Mouse (Mus musculus) embryonic facial prominence, embryonic 13.5 days (tissue): ENCODE results near the gene Pax5. TPM values are rescaled to one million over a fixed set of nuclear protein-coding genes. Genes with fewer than 3 reads are reported as not detected.

Experiments used
- ATAC-seq: fragments of 200-750 bp; cut with Nextera tagmentation; 2 replicates; pipeline ENCODE4 v1.8.0; 2017; ENCODE audit warnings: low read depth; ENCODE audit not compliant: insufficient number of reproducible peaks, insufficient read depth, low FRiP score, low TSS enrichment
- H3K27ac ChIP-seq: fragments of 300-500 bp; sonication (generic); 2 replicates; pipeline ENCODE4 v1.5.1; 2015; ENCODE audit warnings: moderate library complexity, mild to moderate bottlenecking, inconsistent platforms
- H3K27me3 ChIP-seq: fragments of 300-500 bp; sonication (generic); 2 replicates; pipeline ENCODE4 v1.6.1; 2015; ENCODE audit warnings: mild to moderate bottlenecking, inconsistent platforms
- H3K36me3 ChIP-seq: fragments of 300-500 bp; sonication (generic); 2 replicates; pipeline ENCODE4 v1.6.1; 2015; ENCODE audit warnings: mild to moderate bottlenecking, inconsistent platforms
- H3K4me1 ChIP-seq: fragments of 300-500 bp; sonication (generic); 2 replicates; pipeline ENCODE4 v1.6.1; 2015; ENCODE audit warnings: inconsistent platforms
- H3K4me2 ChIP-seq: fragments of 300-500 bp; sonication (generic); 2 replicates; pipeline ENCODE4 v1.6.1; 2015; ENCODE audit warnings: moderate library complexity, mild to moderate bottlenecking, inconsistent platforms
- H3K4me3 ChIP-seq: fragments of 300-500 bp; sonication (generic); 2 replicates; pipeline ENCODE4 v1.5.1; 2015; ENCODE audit warnings: mild to moderate bottlenecking, inconsistent platforms
- H3K9ac ChIP-seq: fragments of 300-500 bp; sonication (generic); 2 replicates; pipeline ENCODE4 v1.6.1; 2015; ENCODE audit warnings: mild to moderate bottlenecking, inconsistent platforms
- H3K9me3 ChIP-seq: fragments of 300-500 bp; sonication (generic); 2 replicates; pipeline ENCODE4 v1.6.1; 2016; ENCODE audit warnings: inconsistent platforms
- WGBS: fragments of 180-500 bp; shearing (Covaris S2); methylation state at CpG from one replicate; pipeline ENCODE4 v1.1.7; 2015; ENCODE audit warnings: mixed read lengths; 5-methylcytosine and 5-hydroxymethylcytosine counted together
- polyA plus RNA-seq: library from polyadenylated mRNA; unstranded; fragments of >200 nt; fragmentation: Nextera tagmentation; extraction: Ambion mirVana; gene quantifications from 2 replicates; pipeline ENCODE4 v1.2.1, GENCODE M21; 2015

Gene Pax5
- polyA plus RNA-seq, 1 experiment from 2014 or later = not detected

GRCm38 (mm10) chr4:44703686-44704368 lies 6.5 kb downstream of the Pax5 start:
- Histone ChIP-seq H3K27me3 (peaks cover 98% of the 10 kb centered on the region), H3K4me1 (peaks cover 26% of the 10 kb centered on the region), H3K36me3 (no peaks in the 10 kb centered on the region), H3K27ac (no peak overlapping the region), H3K4me2 (peak overlapping the region; percentile 78), H3K4me3 (peak overlapping the region; percentile 45), H3K9me3 (no peaks in the 10 kb centered on the region), H3K9ac (no peak overlapping the region)
- WGBS = under 1% methylated on average over 66 of the region's 66 CpGs
- no peak for ATAC-seq

GRCm38 (mm10) chr4:44702891-44703685 lies 7.2 kb downstream of the Pax5 start:
- no peak for ATAC-seq
- Histone ChIP-seq H3K4me3 (peak overlapping the region; percentile 45), H3K4me2 (peak overlapping the region; percentile 78), H3K27me3 (peaks cover 98% of the 10 kb centered on the region), H3K9me3 (no peaks in the 10 kb centered on the region), H3K4me1 (peaks cover 26% of the 10 kb centered on the region), H3K27ac (no peak overlapping the region), H3K9ac (no peak overlapping the region), H3K36me3 (no peaks in the 10 kb centered on the region)
- WGBS = under 1% methylated on average over 52 of the region's 58 CpGs

- H3K4me3 ChIP-seq = no peak overlapping the region
- ATAC-seq = no peak
- no peak overlapping the region for H3K9ac ChIP-seq
- H3K27me3 ChIP-seq = peaks cover 98% of the 10 kb centered on the region
- no peak overlapping the region for H3K4me2 ChIP-seq
- WGBS = under 1% methylated on average over 25 of the region's 25 CpGs
- H3K9me3 ChIP-seq = no peaks in the 10 kb centered on the region
- no peak overlapping the region for H3K27ac ChIP-seq
- peaks cover 26% of the 10 kb centered on the region for H3K4me1 ChIP-seq
- no peaks in the 10 kb centered on the region for H3K36me3 ChIP-seq
Observed at GRCm38 (mm10) chr4:44702011-44702527, 8.2 kb downstream of the Pax5 start.

DNA sequence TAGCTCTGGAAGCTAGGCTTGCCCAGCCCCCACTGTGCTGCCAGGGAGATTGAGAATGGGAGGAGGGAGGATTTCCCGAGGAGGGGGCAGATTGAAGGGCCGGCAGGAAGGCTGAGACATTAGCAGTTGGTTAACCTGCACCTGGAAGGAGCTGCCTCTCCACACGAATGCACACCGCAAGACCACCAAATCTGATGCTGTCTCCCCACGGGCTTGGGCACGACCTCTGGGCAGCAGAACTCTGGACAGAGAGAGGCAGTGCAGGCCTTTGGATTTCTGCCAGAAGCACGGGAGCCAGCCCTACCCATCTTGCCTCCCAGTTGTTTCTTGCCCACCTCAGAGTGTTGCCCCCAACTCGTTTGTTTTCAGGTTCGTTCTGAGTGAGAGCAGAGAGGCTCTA lies 8.8 kb downstream of the Pax5 start:
- no peak for ATAC-seq
- no peak overlapping the region; the same call in 1 of the 2 replicates for H3K4me3 ChIP-seq

DNA sequence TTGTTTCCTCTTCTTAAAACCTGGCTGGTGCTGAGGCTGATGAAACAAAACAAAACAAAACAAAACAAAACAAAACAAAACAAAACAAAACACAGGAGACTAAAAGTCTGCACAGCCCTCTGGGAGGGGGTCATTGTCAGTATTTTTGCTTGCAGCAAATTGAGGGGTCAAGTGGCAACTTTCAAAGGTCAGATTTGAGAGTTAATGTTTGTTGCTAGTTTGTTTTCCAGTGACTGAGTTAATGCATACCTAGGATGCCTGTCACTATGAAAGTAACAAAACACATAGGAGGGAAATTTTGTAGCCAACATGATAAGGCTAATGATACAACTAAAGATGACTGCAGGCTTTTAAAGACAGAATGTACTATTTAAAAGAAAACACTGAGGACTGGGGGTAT lies 13.6 kb downstream of the Pax5 start:
- Histone ChIP-seq H3K27ac (no peak overlapping the region), H3K4me3 (no peak overlapping the region), H3K27me3 (peaks cover 78% of the 10 kb centered on the region), H3K4me2 (no peak overlapping the region), H3K9me3 (no peaks in the 10 kb centered on the region), H3K9ac (no peak overlapping the region), H3K4me1 (peaks cover 2% of the 10 kb centered on the region; the same call in 1 of the 2 replicates), H3K36me3 (no peaks in the 10 kb centered on the region)
- no peak for ATAC-seq

More for the DNA sequence above, 8.8 kb downstream of the Pax5 start:
- H3K9me3 ChIP-seq = no peaks in the 10 kb centered on the region
- H3K4me2 ChIP-seq = no peak overlapping the region
- no peak overlapping the region for H3K27ac ChIP-seq
- no peak overlapping the region for H3K9ac ChIP-seq
- WGBS = 0% methylated on average over 9 of the region's 9 CpGs
- H3K4me1 ChIP-seq = peaks cover 26% of the 10 kb centered on the region
- H3K36me3 ChIP-seq = no peaks in the 10 kb centered on the region
- peaks cover 98% of the 10 kb centered on the region for H3K27me3 ChIP-seq

GRCm38 (mm10) chr4:44694369-44694768 lies 15.9 kb downstream of the Pax5 start:
- 65% methylated on average over 15 of the region's 15 CpGs for WGBS
- H3K4me3 ChIP-seq = no peak overlapping the region
- no peak overlapping the region for H3K9ac ChIP-seq
- no peak overlapping the region for H3K4me2 ChIP-seq
- no peaks in the 10 kb centered on the region for H3K4me1 ChIP-seq
- H3K27me3 ChIP-seq = peaks cover 65% of the 10 kb centered on the region
- H3K36me3 ChIP-seq = no peaks in the 10 kb centered on the region
- no peak for ATAC-seq
- H3K9me3 ChIP-seq = no peaks in the 10 kb centered on the region
- no peak overlapping the region for H3K27ac ChIP-seq

- no peak overlapping the region for H3K4me3 ChIP-seq
- H3K9ac ChIP-seq = no peak overlapping the region
- no peak for ATAC-seq
- no peaks in the 10 kb centered on the region for H3K36me3 ChIP-seq
- 66% methylated on average over 6 of the region's 6 CpGs for WGBS
- peaks cover 15% of the 10 kb centered on the region for H3K27me3 ChIP-seq
- no peaks in the 10 kb centered on the region for H3K4me1 ChIP-seq
- H3K27ac ChIP-seq = no peak overlapping the region
- H3K9me3 ChIP-seq = peaks cover 5% of the 10 kb centered on the region; the same call in 1 of the 2 replicates
- no peak overlapping the region for H3K4me2 ChIP-seq
Observed at GRCm38 (mm10) chr4:44685582-44685981, 24.7 kb downstream of the Pax5 start.

DNA sequence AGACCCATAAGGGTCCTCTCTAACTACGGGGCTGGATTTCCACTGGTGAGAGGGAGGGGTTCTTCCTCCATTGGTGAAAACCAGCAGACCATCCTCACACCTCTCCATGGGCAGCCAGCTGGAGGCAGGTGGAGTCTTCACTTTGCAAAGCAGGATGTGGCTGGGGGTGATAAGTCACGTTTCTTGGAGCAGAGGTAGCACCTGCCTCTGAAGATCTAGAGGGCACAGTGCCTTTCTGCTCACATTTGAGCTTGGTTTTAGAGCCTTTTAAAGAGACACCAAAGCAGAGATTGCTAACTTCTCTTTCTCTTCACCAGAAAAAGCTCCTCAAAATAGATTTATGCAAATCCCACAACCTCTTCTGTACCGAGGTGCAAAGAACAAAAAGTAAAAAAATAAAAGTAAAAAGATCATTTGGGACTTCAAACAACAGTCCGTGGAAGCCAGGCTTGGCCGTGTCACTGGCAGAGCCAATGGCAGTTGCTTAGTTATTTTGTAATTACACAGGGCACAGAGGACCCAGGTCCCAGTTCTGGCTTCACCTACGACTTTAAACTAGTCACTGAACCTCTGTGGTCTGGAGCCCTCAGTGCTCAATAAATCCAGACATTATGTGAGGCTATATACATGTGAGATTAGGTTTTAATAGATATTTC lies 29.9 kb downstream of the Pax5 start:
- H3K4me1 ChIP-seq = peaks cover 6% of the 10 kb centered on the region; the same call in 1 of the 2 replicates
- H3K4me2 ChIP-seq = no peak overlapping the region
- peaks cover 5% of the 10 kb centered on the region; the same call in 1 of the 2 replicates for H3K9me3 ChIP-seq
- no peak overlapping the region for H3K27ac ChIP-seq
- no peaks in the 10 kb centered on the region for H3K36me3 ChIP-seq
- no peak overlapping the region for H3K4me3 ChIP-seq
- ATAC-seq = no peak
- 72% methylated on average over 6 of the region's 6 CpGs for WGBS
- H3K27me3 ChIP-seq = peaks cover 10% of the 10 kb centered on the region; the same call in 1 of the 2 replicates
- H3K9ac ChIP-seq = no peak overlapping the region

DNA sequence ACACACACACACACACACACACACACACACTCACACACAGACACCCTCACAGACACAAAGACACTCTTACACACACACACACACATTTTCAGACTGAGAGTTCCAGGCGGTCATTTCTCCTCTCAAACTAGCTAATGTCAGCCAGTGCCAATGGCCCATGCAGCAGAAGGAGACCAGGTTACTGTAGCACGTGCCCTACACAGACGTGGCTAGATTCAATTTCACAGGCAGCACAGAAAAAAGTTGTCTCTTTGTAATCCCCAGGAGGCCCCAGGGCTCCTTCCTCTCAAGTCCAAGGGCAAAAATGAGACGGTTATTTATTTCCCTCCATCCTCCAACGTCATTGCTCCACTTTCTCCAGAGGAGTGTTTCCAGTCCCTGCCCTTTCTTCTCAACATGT lies 31.6 kb downstream of the Pax5 start:
- H3K27me3 ChIP-seq = peaks cover 9% of the 10 kb centered on the region; the same call in 1 of the 2 replicates
- H3K27ac ChIP-seq = no peak overlapping the region
- no peaks in the 10 kb centered on the region for H3K36me3 ChIP-seq
- 26% methylated on average over 5 of the region's 5 CpGs for WGBS
- no peak overlapping the region for H3K9ac ChIP-seq
- peaks cover 6% of the 10 kb centered on the region; the same call in 1 of the 2 replicates for H3K4me1 ChIP-seq
- H3K4me2 ChIP-seq = no peak overlapping the region
- ATAC-seq = no peak
- H3K9me3 ChIP-seq = peaks cover 5% of the 10 kb centered on the region; the same call in 1 of the 2 replicates
- no peak overlapping the region for H3K4me3 ChIP-seq

DNA sequence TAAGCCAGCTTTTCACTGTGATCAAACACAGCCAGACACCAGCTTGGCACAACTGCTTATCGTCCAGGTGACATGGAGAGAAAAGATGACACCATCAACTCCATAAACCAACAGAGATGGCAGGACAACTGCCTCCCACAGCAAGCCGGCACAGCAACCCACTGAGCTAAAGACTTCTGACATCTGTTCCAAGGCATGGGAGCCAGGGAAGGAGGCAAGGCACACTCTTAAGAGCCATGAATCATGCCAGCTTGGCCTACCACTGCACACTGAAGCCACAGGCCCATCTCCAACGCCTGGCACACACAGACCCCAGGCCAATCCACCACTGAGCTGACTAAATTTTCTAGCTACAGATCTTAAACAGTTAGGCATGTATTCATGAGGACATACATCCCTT lies 32.3 kb downstream of the Pax5 start:
- H3K4me1 ChIP-seq = peaks cover 6% of the 10 kb centered on the region; the same call in 1 of the 2 replicates
- H3K27me3 ChIP-seq = peaks cover 9% of the 10 kb centered on the region; the same call in 1 of the 2 replicates
- ATAC-seq = no peak
- H3K4me3 ChIP-seq = no peak overlapping the region
- H3K4me2 ChIP-seq = no peak overlapping the region
- H3K36me3 ChIP-seq = no peaks in the 10 kb centered on the region
- H3K9me3 ChIP-seq = peaks cover 5% of the 10 kb centered on the region; the same call in 1 of the 2 replicates
- H3K27ac ChIP-seq = no peak overlapping the region
- H3K9ac ChIP-seq = no peak overlapping the region
- WGBS = 80% methylated on average over 3 of the region's 3 CpGs

- Histone ChIP-seq H3K36me3 (no peaks in the 10 kb centered on the region), H3K9ac (no peak overlapping the region), H3K4me2 (no peak overlapping the region), H3K27me3 (peaks cover 9% of the 10 kb centered on the region; the same call in 1 of the 2 replicates), H3K9me3 (no peaks in the 10 kb centered on the region), H3K27ac (no peak overlapping the region), H3K4me1 (peaks cover 6% of the 10 kb centered on the region; the same call in 1 of the 2 replicates), H3K4me3 (no peak overlapping the region)
- WGBS = 67% methylated on average over 8 of the region's 8 CpGs
- ATAC-seq = no peak
Observed at GRCm38 (mm10) chr4:44674973-44675372, 35.3 kb downstream of the Pax5 start.
